Mouse (Mus musculus) CH12.LX (cell line): ENCODE data around the gene Ptprb. TPM values are rescaled to one million over a fixed set of nuclear protein-coding genes. Genes with fewer than 3 reads are reported as not detected.

Source experiments
- DNase-seq: peaks from one replicate; pipeline ENCODE4 v3.0.0-alpha.2; 2013; ENCODE audit errors: extremely low read depth
- H3K27ac ChIP-seq: 2 replicates; pipeline ENCODE4 v1.5.1; 2012; ENCODE audit warnings: low read depth, mild to moderate bottlenecking, control low read depth, moderate library complexity; ENCODE audit not compliant: insufficient read depth
- H3K27me3 ChIP-seq: replicated peaks from 2 replicates; pipeline ENCODE3; 2012; ENCODE audit warnings: inconsistent platforms
- H3K36me3 ChIP-seq, 2 experiments: replicated peaks in 1 of 2; 2 replicates each; pipeline versions ENCODE3 to v1.6.1; 2012; ENCODE audit warnings: inconsistent platforms in 1 of 2, low read length in 1 of 2, mild to moderate bottlenecking in 1 of 2, mixed read lengths in 1 of 2, moderate library complexity in 1 of 2; ENCODE audit not compliant: control insufficient read depth in 1 of 2, insufficient read depth in 1 of 2
- H3K4me1 ChIP-seq, 2 experiments: 2 replicates each; pipeline ENCODE4 v1.6.1; 2012; ENCODE audit warnings: inconsistent platforms in 1 of 2, moderate library complexity in 1 of 2; ENCODE audit not compliant: insufficient read depth in 2 of 2, control insufficient read depth in 1 of 2
- H3K4me2 ChIP-seq: 2 replicates; pipeline ENCODE4 v1.6.1; 2012; ENCODE audit warnings: low read depth, mild to moderate bottlenecking, control low read depth; ENCODE audit not compliant: poor library complexity, insufficient read depth, severe bottlenecking
- H3K4me3 ChIP-seq, 3 experiments: fragments of 150-350 bp in 1 of 3; sonication (generic) in 1 of 3; replicated peaks in 1 of 3; 2 replicates each; pipeline versions ENCODE3 to v1.5.1; 2011 to 2012; ENCODE audit warnings: low read depth in 2 of 3, low read length in 2 of 3, mild to moderate bottlenecking in 2 of 3, moderate library complexity in 2 of 3, control low read depth in 1 of 3, improper control_type of control experiment in 1 of 3, inconsistent platforms in 1 of 3, mixed read lengths in 1 of 3; ENCODE audit not compliant: poor library complexity in 1 of 3
- H3K79me2 ChIP-seq: replicated peaks from 2 replicates; pipeline ENCODE4 v1.6.1; 2012; ENCODE audit warnings: mild to moderate bottlenecking, moderate library complexity; ENCODE audit not compliant: control insufficient read depth, poor library complexity, insufficient read depth, severe bottlenecking; ENCODE audit errors: extremely low read depth
- H3K9ac ChIP-seq: 2 replicates; pipeline ENCODE4 v1.6.1; 2012; ENCODE audit warnings: low read depth, mild to moderate bottlenecking, control low read depth, moderate library complexity; ENCODE audit not compliant: insufficient read depth
- H3K9me3 ChIP-seq: replicated peaks from 2 replicates; pipeline ENCODE3; 2012; ENCODE audit warnings: low read length, inconsistent platforms, mixed read lengths
- CHD2 ChIP-seq: IDR thresholded peaks from 2 replicates; pipeline ENCODE4 v1.6.1; 2011; ENCODE audit warnings: low read length, improper control_type of control experiment
- CTCF ChIP-seq, 2 experiments: IDR thresholded peaks in 1 of 2; conservative IDR thresholded peaks in 1 of 2; 2 replicates each; pipeline ENCODE4 v1.5.1; 2011 to 2012; ENCODE audit warnings: low read depth in 2 of 2, low read length in 2 of 2, improper control_type of control experiment in 1 of 2, inconsistent platforms in 1 of 2, mild to moderate bottlenecking in 1 of 2, moderate library complexity in 1 of 2
- E2F4 ChIP-seq: IDR thresholded peaks from 2 replicates; pipeline ENCODE4 v1.6.1; 2011; ENCODE audit warnings: low read depth, low read length, improper control_type of control experiment; ENCODE audit not compliant: insufficient replicate concordance
- ELF1 ChIP-seq: IDR thresholded peaks from 2 replicates; pipeline ENCODE4 v1.6.1; 2014; ENCODE audit warnings: low read depth, mild to moderate bottlenecking, inconsistent platforms, low read length, improper control_type of control experiment
- ETS1 ChIP-seq: conservative IDR thresholded peaks from 2 replicates; pipeline ENCODE4 v1.6.1; 2012; ENCODE audit warnings: low read depth, mild to moderate bottlenecking, inconsistent platforms, low read length, improper control_type of control experiment, moderate library complexity
- JUN ChIP-seq: IDR thresholded peaks from 2 replicates; pipeline ENCODE4 v1.6.1; 2011; ENCODE audit warnings: low read depth, mild to moderate bottlenecking, low read length, improper control_type of control experiment, moderate library complexity; ENCODE audit not compliant: insufficient read depth
- KAT2A ChIP-seq: IDR thresholded peaks from 2 replicates; pipeline ENCODE4 v1.6.1; 2012; ENCODE audit warnings: low read length, improper control_type of control experiment, inconsistent platforms; ENCODE audit not compliant: insufficient replicate concordance
- MAFK ChIP-seq: IDR thresholded peaks from 2 replicates; pipeline ENCODE4 v1.6.1; 2011; ENCODE audit warnings: low read length, improper control_type of control experiment; ENCODE audit not compliant: insufficient replicate concordance
- MAX ChIP-seq: IDR thresholded peaks from 2 replicates; pipeline ENCODE4 v1.6.1; 2011; ENCODE audit warnings: low read length, improper control_type of control experiment
- MAZ ChIP-seq: IDR thresholded peaks from 2 replicates; pipeline ENCODE4 v1.6.1; 2012; ENCODE audit warnings: low read depth, mild to moderate bottlenecking, inconsistent platforms, low read length, improper control_type of control experiment, moderate library complexity
- NRF1 ChIP-seq: IDR thresholded peaks from 2 replicates; pipeline ENCODE4 v1.6.1; 2014; ENCODE audit warnings: low read depth, mild to moderate bottlenecking, inconsistent platforms, low read length, improper control_type of control experiment, moderate library complexity
- PAX5 ChIP-seq: IDR thresholded peaks from 2 replicates; pipeline ENCODE4 v1.6.1; 2012; ENCODE audit warnings: low read length, inconsistent platforms, mixed read lengths
- RCOR1 ChIP-seq: conservative IDR thresholded peaks from 2 replicates; pipeline ENCODE4 v1.6.1; 2012; ENCODE audit warnings: low read depth, mild to moderate bottlenecking, inconsistent platforms, low read length, improper control_type of control experiment
- USF1 ChIP-seq: IDR thresholded peaks from 2 replicates; pipeline ENCODE4 v1.6.1; 2014; ENCODE audit warnings: low read depth, mild to moderate bottlenecking, inconsistent platforms, low read length, improper control_type of control experiment
- USF2 ChIP-seq: conservative IDR thresholded peaks from 2 replicates; pipeline ENCODE4 v1.6.1; 2011; ENCODE audit warnings: low read depth, low read length, improper control_type of control experiment
- ZC3H11A ChIP-seq: IDR thresholded peaks from 2 replicates; pipeline ENCODE4 v1.6.1; 2012; ENCODE audit warnings: low read depth, mild to moderate bottlenecking, inconsistent platforms, low read length, improper control_type of control experiment
- dilution Hi-C: fragments of 300-500 bp; cut with MboI; formaldehyde crosslinking; loops from 2 replicates; pipeline ENCODE4 v1.14.3; 2020; ENCODE audit warnings: low sequenced_read_pairs; ENCODE audit not compliant: extremely low pct_unique_long_range_greater_than_20kb, extremely low pct_ligation_motif_present
- in situ Hi-C: fragments of 300-500 bp; cut with MboI; formaldehyde crosslinking; loops from 3 replicates; pipeline ENCODE4 v1.14.3; 2019; ENCODE audit warnings: low sequenced_read_pairs, low pct_ligation_motif_present, low pct_unique_long_range_greater_than_20kb, mixed read lengths
- polyA plus RNA-seq: library from polyadenylated mRNA; unstranded; fragments of >175 nt; gene quantifications from 2 replicates; pipeline ENCODE4 v1.2.1, GENCODE M21; 2012; ENCODE audit warnings: low read depth; ENCODE audit not compliant: insufficient read length
- total RNA-seq, 2 experiments: library from RNA; depleted of rRNA; stranded (reverse); fragments of 300-350 nt in 1 of 2; fragments of >200 nt in 1 of 2; gene quantifications; 2 replicates each; pipeline ENCODE4 v1.2.3; 2012 to 2014

Gene Ptprb
- total and polyA plus RNA-seq, 3 experiments, result not detected

DNA sequence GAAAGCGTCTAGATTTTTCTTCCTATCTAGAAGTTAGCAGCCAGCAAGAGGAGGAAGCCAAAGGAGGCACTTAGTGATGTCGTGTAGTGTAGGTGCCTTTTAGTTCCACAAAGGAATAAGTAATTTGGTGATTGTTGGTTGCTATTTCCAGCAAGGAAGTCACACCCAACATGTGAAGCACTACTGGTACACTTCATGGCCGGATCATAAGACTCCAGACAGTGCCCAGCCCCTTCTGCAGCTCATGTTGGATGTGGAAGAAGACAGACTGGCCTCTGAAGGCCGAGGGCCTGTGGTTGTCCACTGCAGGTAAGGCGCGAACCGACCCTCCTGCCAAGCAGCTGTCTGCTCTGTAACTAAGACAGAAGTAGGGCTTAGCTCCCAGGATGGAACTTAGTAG lies 22.7 kb upstream of the Ptprb start:
- in situ Hi-C loops, result no loop called here
- Histone ChIP-seq H3K4me2 (no peak overlapping the region), H3K36me3 (no peaks in the 10 kb centered on the region), H3K9me3 (no peaks in the 10 kb centered on the region), H3K27me3 (no peaks in the 10 kb centered on the region), H3K4me1 (peaks cover 0 to 17% of the 10 kb centered on the region in 2 experiments; a peak in 3 of 4 replicates), H3K27ac (no peak overlapping the region), H3K79me2 (no peaks in the 10 kb centered on the region), H3K4me3 (no peak overlapping the region), H3K9ac (no peak overlapping the region)
- dilution Hi-C loops, result no loop called here
- no peak for TF ChIP-seq CTCF (conservative IDR thresholded peaks at IDR 0.05 in 1 of 2, IDR thresholded peaks at IDR 0.05 in 1 of 2; ENCODE audit: low read depth in 2 of 2, low read length in 2 of 2)
- TF ChIP-seq JUN, result no peak
- TF ChIP-seq MAX, result no peak
- no peak for TF ChIP-seq USF1
- TF ChIP-seq CHD2, result no peak
- no peak for TF ChIP-seq USF2
- no peak for TF ChIP-seq ZC3H11A
- no peak for TF ChIP-seq RCOR1
- no peak for TF ChIP-seq MAZ
- TF ChIP-seq PAX5, result no peak
- no peak for DNase-seq

- no peak overlapping the region for H3K4me3 ChIP-seq
- H3K36me3 ChIP-seq, result no peaks in the 10 kb centered on the region
- no peak overlapping the region for H3K4me2 ChIP-seq
- peaks cover 0 to 17% of the 10 kb centered on the region in 2 experiments; a peak in 3 of 4 replicates for H3K4me1 ChIP-seq
- no peak overlapping the region for H3K27ac ChIP-seq
- in situ Hi-C loops, result no loop called here
- dilution Hi-C loops, result no loop called here
- TF ChIP-seq NRF1, result no peak
- TF ChIP-seq ETS1, result no peak
- no peak for TF ChIP-seq RCOR1
- TF ChIP-seq MAFK, result no peak
- TF ChIP-seq, all 38 proteins: peak for 0
- no peak for DNase-seq
- Histone ChIP-seq H3K9me3 (no peaks in the 10 kb centered on the region), H3K27me3 (no peaks in the 10 kb centered on the region), H3K9ac (no peak overlapping the region), H3K79me2 (no peaks in the 10 kb centered on the region)
Observed at GRCm38 (mm10) chr10:116253972-116254371, 21.4 kb upstream of the Ptprb start.

GRCm38 (mm10) chr10:116259298-116259697 lies 16.0 kb upstream of the Ptprb start:
- Histone ChIP-seq H3K4me3 (no peak overlapping the region), H3K9ac (no peak overlapping the region), H3K4me1 (no peaks in the 10 kb centered on the region), H3K27ac (no peak overlapping the region), H3K27me3 (no peaks in the 10 kb centered on the region)
- DNase-seq, result no peak
- TF ChIP-seq NRF1 (no peak), ELF1 (no peak), E2F4 (no peak), KAT2A (no peak)
- TF ChIP-seq, all 38 proteins: peak for 0
- H3K4me2 ChIP-seq, result no peak overlapping the region
- H3K36me3 ChIP-seq, result no peaks in the 10 kb centered on the region
- no peaks in the 10 kb centered on the region for H3K79me2 ChIP-seq
- in situ Hi-C loops, result no loop called here
- dilution Hi-C loops, result no loop called here
- no peaks in the 10 kb centered on the region for H3K9me3 ChIP-seq
